ENCODE assay signal across 27 mouse cellular contexts in the genomic region with DNA sequence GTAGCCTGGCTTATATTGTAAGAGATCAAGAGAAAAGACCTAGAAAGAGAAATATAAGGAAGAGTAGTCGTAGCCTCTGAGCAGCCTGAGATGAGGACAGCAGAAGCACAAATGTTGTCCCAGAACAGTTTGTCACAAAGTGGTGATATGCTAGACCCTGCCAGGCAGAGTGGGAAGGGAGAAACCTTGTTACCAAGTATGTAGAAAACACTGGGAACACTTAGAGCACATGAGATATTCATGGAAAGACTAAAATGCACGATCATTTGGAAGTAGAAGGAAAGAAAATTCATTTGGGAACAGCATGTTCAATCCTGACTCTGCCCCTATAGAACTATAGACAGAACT.
"Had no signal": no experiment of that assay in that cellular context is flagged by ENCODE, and none has a peak within 500 bp of the region (broad histone marks: within the 10 kb centered on the region; RNA-seq: fewer than 3 reads in every experiment).

No protein-coding gene starts in this region.

- H3K9me3 ChIP-seq: heart, embryonic 10.5 days; heart, embryonic 12.5 days; hindbrain, embryonic 10.5 days; hindbrain, embryonic 12.5 days; intestine, embryonic 15.5 days; limb, embryonic 10.5 days; limb, embryonic 12.5 days; liver, embryonic 13.5 days had no signal

- H3K4me2 ChIP-seq: heart, embryonic 12.5 days; hindbrain, embryonic 12.5 days; hindbrain, embryonic 14.5 days; intestine, embryonic 15.5 days; limb, embryonic 12.5 days; liver, embryonic 11.5 days; liver, embryonic 13.5 days had no signal

- DNase-seq: gastrocnemius, adult 2 months; gastrocnemius, postnatal 10 days; gastrocnemius, postnatal 25 days; heart, adult 18-20 months; heart, postnatal 10 days; heart, postnatal 4 days; kidney, adult 18-20 months; kidney, adult 8-10 months; kidney, postnatal 10 days; kidney, postnatal 25 days; kidney, postnatal 4 days; liver; liver, embryonic 13.5 days had no signal

- H3K27me3 ChIP-seq: hindbrain, embryonic 12.5 days; intestine, embryonic 15.5 days; limb, embryonic 12.5 days; liver, embryonic 13.5 days had no signal

- H3K9ac ChIP-seq: heart, embryonic 12.5 days; hindbrain, embryonic 12.5 days; hindbrain, embryonic 14.5 days; intestine, embryonic 15.5 days; limb, embryonic 12.5 days; liver, embryonic 13.5 days had no signal

- H3K4me1 ChIP-seq: heart, embryonic 10.5 days; hindbrain, embryonic 10.5 days; hindbrain, embryonic 12.5 days; intestine, embryonic 15.5 days; limb, embryonic 10.5 days; limb, embryonic 12.5 days; liver, embryonic 13.5 days had no signal

- H3K27ac ChIP-seq: gastrocnemius, adult 2 months; heart, embryonic 10.5 days; hindbrain, embryonic 10.5 days; hindbrain, embryonic 12.5 days; hindbrain, embryonic 14.5 days; intestine, embryonic 15.5 days; layer of hippocampus, adult 2 months; left cerebral cortex, adult 2 months; limb, embryonic 10.5 days; limb, embryonic 12.5 days; liver, embryonic 13.5 days had no signal

- H3K36me3 ChIP-seq: heart, embryonic 10.5 days; heart, embryonic 12.5 days; hindbrain, embryonic 10.5 days; hindbrain, embryonic 12.5 days; intestine, embryonic 15.5 days; limb, embryonic 10.5 days; limb, embryonic 12.5 days; liver, embryonic 13.5 days had no signal

- H3K4me3 ChIP-seq: gastrocnemius, adult 2 months; heart, embryonic 10.5 days; heart, embryonic 12.5 days; hindbrain, embryonic 10.5 days; hindbrain, embryonic 12.5 days; intestine, embryonic 15.5 days; layer of hippocampus, adult 2 months; left cerebral cortex, adult 2 months; limb, embryonic 10.5 days; limb, embryonic 12.5 days; liver, embryonic 13.5 days had no signal

- ATAC-seq: hindbrain, embryonic 16.5 days; inflammation-experienced regulatory T-cells, adult 6 months; intestine, embryonic 15.5 days; intestine, postnatal 0 days had no signal
